Mouse (Mus musculus): ENCODE results near the gene Gria1. TPM values are rescaled to one million over a fixed set of nuclear protein-coding genes. Genes with fewer than 3 reads are reported as not detected.

The Gria1 gene
- polyA plus RNA-seq, 1 experiment from 2014 or later: 2.5 TPM

- Histone ChIP-seq H3K4me1 (no peaks in the 10 kb centered on the region), H3K9ac (no peak overlapping the region), H3K27me3 (no peaks in the 10 kb centered on the region), H3K4me2 (replicated peaks) (no peak overlapping the region), H3K27ac (no peak overlapping the region), H3K4me3 (no peak overlapping the region), H3K9me3 (no peaks in the 10 kb centered on the region), H3K36me3 (no peaks in the 10 kb centered on the region)
- WGBS: 63% methylated on average over 5 of the region's 5 CpGs
- ATAC-seq (ENCODE audit: low FRiP score, low read depth): no peak
Measured at GRCm38 (mm10) chr11:57194746-57195145, 183.6 kb downstream of the Gria1 start.

- Histone ChIP-seq H3K9me3 (no peaks in the 10 kb centered on the region), H3K4me3 (no peak overlapping the region), H3K27ac (no peak overlapping the region), H3K4me2 (replicated peaks) (no peak overlapping the region), H3K9ac (no peak overlapping the region), H3K36me3 (no peaks in the 10 kb centered on the region), H3K27me3 (no peaks in the 10 kb centered on the region), H3K4me1 (peaks cover 6% of the 10 kb centered on the region; the same call in 1 of the 2 replicates)
- WGBS: 68% methylated on average over 10 of the region's 10 CpGs
- no peak for ATAC-seq (ENCODE audit: low FRiP score, low read depth)
Measured at GRCm38 (mm10) chr11:57201245-57201976, 190.2 kb downstream of the Gria1 start.

DNA sequence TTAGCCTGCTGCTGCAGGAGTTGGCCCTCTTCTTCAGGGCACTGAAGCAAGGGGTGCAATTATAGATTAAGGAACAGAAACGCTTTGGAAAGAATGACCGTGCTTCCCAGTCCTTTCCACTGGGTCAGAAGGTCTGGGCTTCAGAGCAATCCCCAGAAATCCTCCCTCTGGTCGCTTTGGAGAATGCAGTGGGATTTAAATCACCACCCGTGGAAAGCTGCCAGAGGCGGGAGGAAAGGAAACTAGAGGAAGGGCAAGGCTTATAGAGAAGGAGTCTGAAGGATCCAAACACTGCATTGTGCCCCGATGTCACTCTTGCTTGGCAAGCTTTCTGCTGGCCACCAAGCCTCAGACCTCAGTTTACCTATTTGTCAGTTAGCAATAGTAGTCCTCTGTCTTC is 193.2 kb downstream of the Gria1 start:
- H3K9me3 ChIP-seq: no peaks in the 10 kb centered on the region
- H3K4me3 ChIP-seq: no peak overlapping the region
- H3K9ac ChIP-seq: no peak overlapping the region
- H3K27me3 ChIP-seq: no peaks in the 10 kb centered on the region
- 60% methylated on average over 6 of the region's 6 CpGs for WGBS
- H3K4me2 ChIP-seq (replicated peaks): no peak overlapping the region
- no peak for ATAC-seq (ENCODE audit: low FRiP score, low read depth)
- H3K27ac ChIP-seq: no peak overlapping the region
- H3K4me1 ChIP-seq: peaks cover 6% of the 10 kb centered on the region; the same call in 1 of the 2 replicates
- H3K36me3 ChIP-seq: no peaks in the 10 kb centered on the region

DNA sequence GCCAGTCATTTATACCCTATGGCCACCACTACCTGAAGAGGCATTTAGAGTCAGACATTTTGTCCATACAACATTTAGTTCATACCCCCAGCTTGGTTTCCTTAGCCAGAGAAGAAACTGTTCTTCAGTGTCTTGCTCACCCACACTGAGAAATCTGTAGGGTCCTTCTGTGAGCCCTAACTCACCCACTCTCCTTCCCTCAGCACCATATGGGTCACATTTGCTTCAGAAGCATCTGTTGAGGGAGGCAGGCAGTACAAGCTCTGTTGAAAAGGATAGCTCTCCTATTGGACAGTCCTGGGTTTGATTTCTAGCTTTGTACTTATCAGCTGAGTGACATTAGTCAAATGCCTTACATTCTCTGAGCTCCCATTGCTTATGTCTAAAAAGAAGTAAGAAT is 196.1 kb downstream of the Gria1 start:
- H3K27ac ChIP-seq: no peak overlapping the region
- H3K9me3 ChIP-seq: no peaks in the 10 kb centered on the region
- H3K4me3 ChIP-seq: no peak overlapping the region
- H3K36me3 ChIP-seq: no peaks in the 10 kb centered on the region
- no peaks in the 10 kb centered on the region for H3K27me3 ChIP-seq
- ATAC-seq (ENCODE audit: low FRiP score, low read depth): no peak
- no peaks in the 10 kb centered on the region for H3K4me1 ChIP-seq
- H3K9ac ChIP-seq: no peak overlapping the region
- H3K4me2 ChIP-seq (replicated peaks): no peak overlapping the region

- Histone ChIP-seq H3K36me3 (no peaks in the 10 kb centered on the region), H3K4me1 (no peaks in the 10 kb centered on the region), H3K27me3 (no peaks in the 10 kb centered on the region), H3K9ac (no peak overlapping the region), H3K27ac (no peak overlapping the region), H3K4me2 (replicated peaks) (no peak overlapping the region), H3K9me3 (no peaks in the 10 kb centered on the region), H3K4me3 (no peak overlapping the region)
- WGBS: 95% methylated on average over 7 of the region's 7 CpGs
- no peak for ATAC-seq (ENCODE audit: low FRiP score, low read depth)
Measured at GRCm38 (mm10) chr11:57214079-57214478, 202.9 kb downstream of the Gria1 start.

GRCm38 (mm10) chr11:57214583-57214982 is 203.4 kb downstream of the Gria1 start:
- Histone ChIP-seq H3K4me1 (no peaks in the 10 kb centered on the region), H3K27ac (no peak overlapping the region), H3K4me3 (no peak overlapping the region), H3K9me3 (no peaks in the 10 kb centered on the region), H3K9ac (no peak overlapping the region), H3K27me3 (no peaks in the 10 kb centered on the region), H3K4me2 (replicated peaks) (no peak overlapping the region), H3K36me3 (no peaks in the 10 kb centered on the region)
- WGBS: 84% methylated on average over 5 of the region's 5 CpGs
- no peak for ATAC-seq (ENCODE audit: low FRiP score, low read depth)

GRCm38 (mm10) chr11:57222797-57223569 is 211.8 kb downstream of the Gria1 start:
- ATAC-seq (ENCODE audit: low FRiP score, low read depth): no peak
- no peak overlapping the region for H3K9ac ChIP-seq
- 74% methylated on average over 8 of the region's 8 CpGs for WGBS

GRCm38 (mm10) chr11:57235446-57235845 is 224.3 kb downstream of the Gria1 start:
- no peak for ATAC-seq (ENCODE audit: low FRiP score, low read depth)
- WGBS: 71% methylated on average over 2 of the region's 2 CpGs
- no peaks in the 10 kb centered on the region for H3K9me3 ChIP-seq

More at GRCm38 (mm10) chr11:57222797-57223569, 211.8 kb downstream of the Gria1 start:
- H3K36me3 ChIP-seq: no peaks in the 10 kb centered on the region
- no peak overlapping the region for H3K4me3 ChIP-seq
- no peak overlapping the region for H3K27ac ChIP-seq
- H3K4me1 ChIP-seq: no peaks in the 10 kb centered on the region
- H3K9me3 ChIP-seq: no peaks in the 10 kb centered on the region
- no peak overlapping the region for H3K4me2 ChIP-seq (replicated peaks)
- H3K27me3 ChIP-seq: no peaks in the 10 kb centered on the region

GRCm38 (mm10) chr11:57236431-57236830 is 225.2 kb downstream of the Gria1 start:
- H3K4me1 ChIP-seq: peaks cover 11% of the 10 kb centered on the region
- H3K27me3 ChIP-seq: no peaks in the 10 kb centered on the region
- H3K4me2 ChIP-seq (replicated peaks): peak overlapping the region; percentile 52
- ATAC-seq (ENCODE audit: low FRiP score, low read depth): no peak
- 8% methylated on average over 1 of the region's 1 CpGs for WGBS
- H3K4me3 ChIP-seq: peak overlapping the region; percentile 17
- no peaks in the 10 kb centered on the region for H3K36me3 ChIP-seq
- H3K27ac ChIP-seq: no peak overlapping the region
- 0 out of 2 replicates have a peak overlapping the region, but pooled peaks have one; percentile 35 for H3K9ac ChIP-seq
- no peaks in the 10 kb centered on the region for H3K9me3 ChIP-seq

More at GRCm38 (mm10) chr11:57235446-57235845, 224.3 kb downstream of the Gria1 start:
- no peak overlapping the region for H3K9ac ChIP-seq
- no peak overlapping the region for H3K4me2 ChIP-seq (replicated peaks)
- H3K27me3 ChIP-seq: no peaks in the 10 kb centered on the region
- H3K36me3 ChIP-seq: no peaks in the 10 kb centered on the region
- H3K4me1 ChIP-seq: peaks cover 11% of the 10 kb centered on the region
- no peak overlapping the region for H3K27ac ChIP-seq
- no peak overlapping the region for H3K4me3 ChIP-seq

GRCm38 (mm10) chr11:57239758-57240157 is 228.6 kb downstream of the Gria1 start:
- H3K4me1 ChIP-seq: peaks cover 11% of the 10 kb centered on the region
- H3K27ac ChIP-seq: no peak overlapping the region
- no peaks in the 10 kb centered on the region for H3K9me3 ChIP-seq
- H3K36me3 ChIP-seq: no peaks in the 10 kb centered on the region
- no peaks in the 10 kb centered on the region for H3K27me3 ChIP-seq
- ATAC-seq (ENCODE audit: low FRiP score, low read depth): no peak
- WGBS: 26% methylated on average over 3 of the region's 3 CpGs
- H3K4me2 ChIP-seq (replicated peaks): no peak overlapping the region
- H3K9ac ChIP-seq: no peak overlapping the region
- no peak overlapping the region for H3K4me3 ChIP-seq

- no peak for ATAC-seq (ENCODE audit: low FRiP score, low read depth)
- H3K4me2 ChIP-seq (replicated peaks): no peak overlapping the region
- no peak overlapping the region for H3K4me3 ChIP-seq
- H3K27me3 ChIP-seq: no peaks in the 10 kb centered on the region
- H3K9me3 ChIP-seq: no peaks in the 10 kb centered on the region
- H3K9ac ChIP-seq: no peak overlapping the region
- H3K4me1 ChIP-seq: no peaks in the 10 kb centered on the region
- no peaks in the 10 kb centered on the region for H3K36me3 ChIP-seq
- H3K27ac ChIP-seq: no peak overlapping the region
Measured at GRCm38 (mm10) chr11:57243835-57244234, 232.6 kb downstream of the Gria1 start.

DNA sequence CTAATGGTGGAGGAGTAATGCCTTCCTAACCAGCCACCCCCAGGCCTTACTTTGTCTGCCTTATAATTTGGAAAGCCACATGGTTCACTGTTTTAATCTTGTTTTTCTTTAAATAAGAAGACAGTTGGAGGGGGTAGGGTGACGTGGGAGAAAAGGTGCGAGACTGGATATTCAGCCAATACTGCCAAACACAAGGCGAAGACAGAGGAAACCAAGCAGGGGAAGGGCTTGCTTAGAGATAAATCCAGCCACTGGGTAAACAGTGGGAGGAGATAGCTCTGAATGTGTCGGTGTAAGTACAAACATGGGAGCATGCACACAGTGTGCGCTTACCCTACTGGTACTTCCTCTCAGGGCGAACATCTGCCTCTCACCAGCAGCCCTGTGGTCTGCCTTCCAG is 233.4 kb downstream of the Gria1 start:
- no peak overlapping the region for H3K9ac ChIP-seq
- 85% methylated on average over 6 of the region's 6 CpGs for WGBS
- H3K27ac ChIP-seq: no peak overlapping the region
- no peaks in the 10 kb centered on the region for H3K27me3 ChIP-seq
- no peak for ATAC-seq (ENCODE audit: low FRiP score, low read depth)
- no peaks in the 10 kb centered on the region for H3K4me1 ChIP-seq
- H3K9me3 ChIP-seq: no peaks in the 10 kb centered on the region
- H3K4me2 ChIP-seq (replicated peaks): no peak overlapping the region
- H3K4me3 ChIP-seq: no peak overlapping the region
- no peaks in the 10 kb centered on the region for H3K36me3 ChIP-seq
